ENCODE assay signal across 8 mouse cellular contexts in the genomic region with DNA sequence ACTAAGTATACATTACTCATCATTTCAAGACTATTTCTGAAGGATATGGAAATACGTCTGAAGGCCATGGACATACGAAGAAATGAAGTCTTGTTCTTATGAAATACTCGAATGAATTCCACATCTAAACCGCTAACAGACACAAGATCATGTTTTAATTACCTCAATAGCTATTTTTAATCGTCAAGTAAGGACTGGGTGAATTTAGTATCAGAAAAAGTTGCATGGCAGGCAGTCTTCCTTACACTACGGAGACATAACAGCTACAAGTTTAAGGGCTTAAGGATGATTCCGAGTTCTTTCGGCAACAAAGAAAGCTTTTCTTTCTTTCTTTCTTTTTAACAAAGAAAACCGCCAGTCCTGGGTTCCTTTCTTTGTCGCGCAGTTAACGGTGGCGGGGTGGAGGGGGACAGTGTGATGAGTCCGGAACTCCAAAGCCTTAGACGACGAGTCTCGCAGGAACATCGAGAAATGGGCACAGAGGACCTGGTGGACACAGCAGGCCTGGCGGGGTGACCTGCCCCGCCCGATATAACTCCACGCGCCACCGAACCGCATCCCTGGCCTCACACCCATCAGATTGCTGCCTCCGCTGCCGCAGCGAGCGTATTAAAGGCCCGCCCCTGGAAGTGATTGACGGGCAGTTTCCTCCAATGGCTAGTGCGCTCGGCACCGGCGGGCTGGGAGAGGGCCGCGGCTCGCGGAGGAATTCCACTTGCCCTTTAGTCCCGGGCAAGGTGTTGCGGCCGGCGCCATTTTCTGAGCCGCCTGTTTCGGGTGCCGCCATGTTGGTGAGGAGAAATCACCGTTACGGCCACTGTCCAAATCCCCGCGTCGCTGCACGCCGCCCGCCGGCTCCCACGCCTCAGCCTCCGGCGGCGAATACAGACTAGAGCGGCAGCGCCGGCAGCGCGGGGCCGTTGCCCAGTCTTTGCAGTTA. TPM values are rescaled to one million over a fixed set of nuclear protein-coding genes. Genes with fewer than 3 reads are reported as not detected.
DNase-seq lines count a peak whose midpoint lies in the region; ATAC-seq and TF ChIP-seq lines count a peak whose summit lies in the region.

Gene Zc3h6 (plus strand): TSS at position 762 of the 940 bp plus-strand sequence.

- H3K9me3 ChIP-seq in MEL (replicated peaks; ENCODE audit: insufficient read depth, low read length), result no peaks in the 10 kb centered on the region
- H3K9me3 ChIP-seq in forebrain, postnatal 0 days (ENCODE audit: low read length), result no peaks in the 10 kb centered on the region
- no peaks in the 10 kb centered on the region for H3K9me3 ChIP-seq in lung, embryonic 16.5 days (ENCODE audit: control insufficient read depth, low read length)

- TF ChIP-seq RAD21 in MEL (IDR thresholded peaks at IDR 0.05; ENCODE audit: low read depth, low read length), result no peak

- no peaks in the 10 kb centered on the region for H3K27me3 ChIP-seq in MEL (ENCODE audit: control insufficient read depth in 1 of 2, insufficient read depth in 2 of 2, low read length in 2 of 2)
- H3K27me3 ChIP-seq in cerebellum, adult 2 months (ENCODE audit: control insufficient read depth, insufficient read depth, low read length), result no peaks in the 10 kb centered on the region
- H3K27me3 ChIP-seq in forebrain, postnatal 0 days (ENCODE audit: insufficient read depth, low read length), result no peaks in the 10 kb centered on the region
- H3K27me3 ChIP-seq in lung, embryonic 16.5 days (ENCODE audit: control insufficient read depth, insufficient read depth, low read depth, low read length), result no peaks in the 10 kb centered on the region

- WGBS in cerebellum, adult 2 months, result under 1% methylated on average over 63 of the region's 65 CpGs
- under 1% methylated on average over 65 of the region's 65 CpGs for WGBS in forebrain, postnatal 0 days
- WGBS in lung, embryonic 16.5 days, result under 1% methylated on average over 65 of the region's 65 CpGs

- H3K4me2 ChIP-seq in forebrain, postnatal 0 days (ENCODE audit: low read depth), result peak within 1 kb of the TSS; percentile 60
- H3K4me2 ChIP-seq in lung, embryonic 16.5 days (ENCODE audit: low read depth, low read length), result peak within 1 kb of the TSS; percentile 61

- peak within 1 kb of the TSS; percentile 76 to 91 for H3K4me3 ChIP-seq in MEL (ENCODE audit: control insufficient read depth in 1 of 2, insufficient read depth in 1 of 2, low read depth in 2 of 2, low read length in 2 of 2)
- H3K4me3 ChIP-seq in cerebellum, adult 2 months (replicated peaks; ENCODE audit: insufficient read depth, low read depth, low read length), result peak within 1 kb of the TSS; percentile 88
- peak within 1 kb of the TSS; percentile 80 for H3K4me3 ChIP-seq in forebrain, postnatal 0 days (ENCODE audit: low read depth, low read length)
- H3K4me3 ChIP-seq in lung, embryonic 16.5 days (ENCODE audit: low read length), result peak within 1 kb of the TSS; percentile 91

- TF ChIP-seq POLR2A in MEL (IDR thresholded peaks at IDR 0.05; ENCODE audit: control insufficient read depth in 1 of 2, insufficient read depth in 1 of 2, low read depth in 1 of 2, low read length in 2 of 2, poor library complexity in 1 of 2), result peak in 1 of 2 experiments; percentile 88
- peak; percentile 65; the same call in 1 of the 2 replicates for TF ChIP-seq POLR2A in cerebellum, adult 2 months (IDR thresholded peaks at IDR 0.05; ENCODE audit: borderline replicate concordance, insufficient read depth, low read length)

- TF ChIP-seq EP300 in MEL (IDR thresholded peaks at IDR 0.05; ENCODE audit: low read depth in 1 of 2, low read length in 2 of 2), result no peak; a peak in 1 of 4 replicates

- H3K79me2 ChIP-seq in MEL (ENCODE audit: control insufficient read depth, insufficient read depth, low read length, poor library complexity), result peaks cover 10% of the 10 kb centered on the region

- H3K36me3 ChIP-seq in MEL (ENCODE audit: control insufficient read depth in 1 of 2, insufficient read depth in 2 of 2, low read length in 2 of 2), result peaks cover 0 to 27% of the 10 kb centered on the region in 2 experiments; a peak in 2 of 4 replicates
- no peaks in the 10 kb centered on the region for H3K36me3 ChIP-seq in forebrain, postnatal 0 days (ENCODE audit: insufficient read depth)
- no peaks in the 10 kb centered on the region for H3K36me3 ChIP-seq in lung, embryonic 16.5 days (ENCODE audit: control insufficient read depth, insufficient read depth, low read length)

- H3K9ac ChIP-seq in MEL (ENCODE audit: control insufficient read depth, low read depth, low read length, poor library complexity, severe bottlenecking), result peak within 1 kb of the TSS; percentile 99
- H3K9ac ChIP-seq in forebrain, postnatal 0 days, result peak within 1 kb of the TSS; percentile 100
- peak within 1 kb of the TSS; percentile 96 for H3K9ac ChIP-seq in lung, embryonic 16.5 days (ENCODE audit: low read length)

- no peak for TF ChIP-seq CTCF in MEL (IDR thresholded peaks at IDR 0.05 in 2 of 3, conservative IDR thresholded peaks at IDR 0.05 in 1 of 3; ENCODE audit: control insufficient read depth in 1 of 3, insufficient read depth in 1 of 3, low read depth in 2 of 3, low read length in 3 of 3, poor library complexity in 1 of 3, severe bottlenecking in 1 of 3)
- no peak for TF ChIP-seq CTCF in cerebellum, adult 2 months (IDR thresholded peaks at IDR 0.05; ENCODE audit: borderline replicate concordance, insufficient read depth, low read depth, low read length)
- no peak for TF ChIP-seq CTCF in forebrain, postnatal 0 days (IDR thresholded peaks at IDR 0.05; ENCODE audit: low read depth)

- H3K4me1 ChIP-seq in MEL (ENCODE audit: control insufficient read depth in 1 of 2, insufficient read depth in 2 of 2, low read length in 2 of 2), result peaks cover 9% of the 10 kb centered on the region in 2 experiments
- no peaks in the 10 kb centered on the region; the same call in 1 of the 2 replicates for H3K4me1 ChIP-seq in cerebellum, adult 2 months (ENCODE audit: control insufficient read depth, insufficient read depth, low read length)
- peaks cover 15% of the 10 kb centered on the region for H3K4me1 ChIP-seq in forebrain, postnatal 0 days (ENCODE audit: insufficient read depth)
- peaks cover 3% of the 10 kb centered on the region; the same call in 1 of the 2 replicates for H3K4me1 ChIP-seq in lung, embryonic 16.5 days (replicated peaks; ENCODE audit: control insufficient read depth, insufficient read depth, low read length)

- peak within 1 kb of the TSS; percentile 95 for H3K27ac ChIP-seq in MEL (ENCODE audit: control insufficient read depth, low read depth, low read length)
- H3K27ac ChIP-seq in cerebellum, adult 2 months (ENCODE audit: insufficient read depth, low read length), result peak within 1 kb of the TSS; percentile 100
- H3K27ac ChIP-seq in forebrain, postnatal 0 days (ENCODE audit: low read depth, low read length), result peak within 1 kb of the TSS; percentile 100
- H3K27ac ChIP-seq in lung, embryonic 16.5 days (ENCODE audit: low read length), result peak within 1 kb of the TSS; percentile 100

- peak; percentile 98 for ATAC-seq in forebrain, postnatal 0 days
- peak; percentile 95 to 98 for ATAC-seq in hematopoietic stem cell, adult 5-6 weeks (replicated peaks in 1 of 2; ENCODE audit: insufficient read depth in 1 of 2, low FRiP score in 2 of 2, low TSS enrichment in 1 of 2, low read depth in 1 of 2, poor library complexity in 2 of 2, severe bottlenecking in 2 of 2)
- ATAC-seq in lung, embryonic 16.5 days (ENCODE audit: low read depth), result peak; percentile 98

- DNase-seq in MEL (ENCODE audit: low read depth, low spot score), result peak; percentile 98
- peak; percentile 99 to 100 for DNase-seq in cerebellum, adult 2 months
- DNase-seq in forebrain, postnatal 0 days, result peak; percentile 100
- peak; percentile 96 for DNase-seq in layer of hippocampus, adult 9-10 months (ENCODE audit: low spot score)
- DNase-seq in ovary, postnatal 10 days (ENCODE audit: low spot score), result peak; percentile 98
- peak; percentile 97 to 98 for DNase-seq in thymus, postnatal 10 days (ENCODE audit: low spot score in 2 of 2)

TF ChIP-seq in MEL, 35 proteins besides CTCF, POLR2A, EP300 and RAD21 (continues in another document):
- TF ChIP-seq CHD1 (IDR thresholded peaks at IDR 0.05; ENCODE audit: low read depth, low read length), result peak; percentile 3; the same call in 1 of the 2 replicates
- no peak; the same call in 1 of the 2 replicates for TF ChIP-seq RCOR1 (IDR thresholded peaks at IDR 0.05; ENCODE audit: low read depth, low read length)
- TF ChIP-seq POLR2AphosphoS5 (IDR thresholded peaks at IDR 0.05; ENCODE audit: borderline replicate concordance, low read depth, low read length), result no peak; the same call in 1 of the 2 replicates
- TF ChIP-seq TCF12 (IDR thresholded peaks at IDR 0.05; ENCODE audit: low read depth, low read length), result peak; percentile 74
- no peak for TF ChIP-seq UBTF (IDR thresholded peaks at IDR 0.05; ENCODE audit: borderline replicate concordance, insufficient read depth, low read depth, low read length)
- peak; percentile 11; the same call in 1 of the 2 replicates for TF ChIP-seq E2F4 (IDR thresholded peaks at IDR 0.05; ENCODE audit: borderline replicate concordance, low read depth, low read length)
- TF ChIP-seq POLR2AphosphoS2 (IDR thresholded peaks at IDR 0.05; ENCODE audit: low read length), result peak; percentile 69; the same call in 1 of the 2 replicates
- TF ChIP-seq TBP (IDR thresholded peaks at IDR 0.05; ENCODE audit: low read depth, low read length), result peak; percentile 95
- TF ChIP-seq ETS1 (IDR thresholded peaks at IDR 0.05; ENCODE audit: low read depth, low read length), result peak; percentile 6
- 0 out of 2 replicates have a peak, but pooled peaks have one; percentile 20 for TF ChIP-seq NRF1 (IDR thresholded peaks at IDR 0.05; ENCODE audit: insufficient read depth, low read depth, low read length, poor library complexity, severe bottlenecking)
- TF ChIP-seq ZKSCAN1 (IDR thresholded peaks at IDR 0.05; ENCODE audit: low read depth, low read length), result no peak
- TF ChIP-seq MYC (IDR thresholded peaks at IDR 0.05; ENCODE audit: low read depth, low read length), result peak; percentile 57; the same call in 1 of the 2 replicates
- TF ChIP-seq MAZ (IDR thresholded peaks at IDR 0.05; ENCODE audit: low read depth, low read length), result peak; percentile 22; the same call in 1 of the 2 replicates
- 0 out of 2 replicates have a peak, but pooled peaks have one; percentile 2 for TF ChIP-seq CHD2 (IDR thresholded peaks at IDR 0.05; ENCODE audit: low read length)
- peak; percentile 73 for TF ChIP-seq GATA1 (IDR thresholded peaks at IDR 0.05; ENCODE audit: low read depth, low read length)

RNA-seq across cellular contexts. Expression of gene Zc3h6, which starts in this region (rescaled TPM):
- total RNA-seq in MEL (2012; rRNA removed), result 0.65 and 0.69 TPM in 2 replicates
- polyA plus RNA-seq in MEL (2012; ENCODE audit: insufficient read depth in 1 of 2, insufficient read length in 2 of 2, low read depth in 1 of 2, low replicate concordance in 2 of 2, missing spikeins in 1 of 2), result 1 to 10 TPM in 1 of 2 experiments, not detected in 1; 1.4 TPM
- polyA plus RNA-seq in cerebellum, adult 2 months (2012; rRNA removed), result 7.8 and 9.4 TPM in 2 replicates
- total RNA-seq in forebrain, postnatal 0 days (2014; rRNA removed), result 7.4 and 13.0 TPM in 2 replicates
- polyA plus RNA-seq in forebrain, postnatal 0 days (2015; fragmentation: Nextera tagmentation; extraction: Ambion mirVana), result 4.5 and 5.2 TPM in 2 replicates
- total RNA-seq in hematopoietic stem cell, adult 5-6 weeks (2017), result 6.8 and 13.8 TPM in 2 replicates
- 1.2 and 1.3 TPM in 2 replicates for polyA plus RNA-seq in lung, embryonic 16.5 days (2015; fragmentation: Nextera tagmentation; extraction: Ambion mirVana)

Comparison
In these comparisons a context has a peak if more than half of its experiments do, and no peak if none do; other contexts are left out.
1. Peak in every context shown above with its lines: DNase-seq, ATAC-seq, H3K4me3 ChIP-seq and H3K27ac ChIP-seq.